Mouse (Mus musculus): ENCODE data around the gene Tmem198.

DNA sequence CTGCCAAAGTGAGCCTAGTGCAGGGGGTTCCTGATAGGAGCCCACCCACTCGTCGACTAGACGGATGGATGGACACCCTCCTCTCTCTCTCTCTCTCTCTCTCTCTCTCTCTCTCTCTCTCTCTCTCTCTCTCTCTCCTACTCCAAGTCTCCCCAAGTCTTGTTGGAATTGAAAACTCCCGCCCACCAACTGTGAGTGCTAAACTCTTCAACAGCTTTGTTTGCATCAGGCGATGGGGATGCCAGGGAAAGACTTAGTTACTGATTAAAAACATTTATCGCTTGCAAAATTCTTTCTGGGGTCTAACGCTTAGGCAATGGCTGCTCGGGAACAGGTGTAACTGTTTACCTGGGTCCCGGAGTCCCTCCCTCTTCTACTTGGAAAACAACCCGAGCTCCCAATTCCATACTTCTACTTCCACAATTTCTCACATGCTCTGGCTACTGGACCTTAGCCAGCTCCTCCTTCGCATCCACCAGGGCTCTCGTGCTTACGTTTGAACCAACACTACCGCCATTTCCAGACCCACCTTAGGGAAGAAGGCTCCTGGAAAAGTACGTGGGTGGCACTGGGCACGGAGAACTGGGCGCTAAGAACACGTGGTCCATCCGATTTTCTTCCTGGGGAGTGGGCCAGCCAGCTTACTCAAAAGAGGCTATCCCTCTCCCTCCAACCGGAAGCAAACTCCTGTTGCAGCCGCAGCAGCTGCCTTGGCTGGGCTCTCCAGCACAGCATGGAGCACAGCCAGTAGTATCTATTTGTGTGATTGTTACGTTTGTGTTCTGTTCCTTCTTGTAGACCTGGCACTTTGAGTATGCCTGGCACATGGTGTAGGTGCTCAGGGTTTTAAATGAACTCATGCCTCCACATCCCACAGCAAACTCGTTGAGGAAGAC lies 20.3 kb upstream of the Tmem198 start:
- TF ChIP-seq GATA1 (IDR thresholded peaks at IDR 0.05; ENCODE audit: low read length) (no peak), TAL1 (IDR thresholded peaks at IDR 0.05; ENCODE audit: low read length) (no peak)
